Mouse (Mus musculus): ENCODE measurements around the gene Ceacam10. TPM values are rescaled to one million over a fixed set of nuclear protein-coding genes. Genes with fewer than 3 reads are reported as not detected.
"Not testable (repeated sequence)": the region's sequence is repeated elsewhere in the genome, so short reads cannot be mapped to it uniquely, and the experiment has no call there.

The Ceacam10 gene
- not detected for total RNA-seq (2021)
- polyA plus RNA-seq (2012; rRNA removed): not detected in 2 replicates
- long read RNA-seq: 0 reads

- 31% methylated on average over 4 of the region's 4 CpGs for WGBS
- intact Hi-C loops (cut with DNase I): not testable (repeated sequence)
- peak within 1 kb of the TSS; percentile 45; the same call in 1 of the 2 replicates for H3K27ac ChIP-seq
Measured at GRCm38 (mm10) chr7:24776918-24777317, at the start of gene Ceacam10. Ceacam10 (plus strand) TSS chr7:24777206.

GRCm38 (mm10) chr7:24735970-24736670 is 40.9 kb upstream of the Ceacam10 start:
- H3K9ac ChIP-seq (ENCODE audit: low read depth, low read length): no peak overlapping the region
- intact Hi-C loops (cut with DNase I): no loop called here
- H3K79me2 ChIP-seq (replicated peaks; ENCODE audit: control insufficient read depth, insufficient read depth, low read length): no peaks in the 10 kb centered on the region
- no peaks in the 10 kb centered on the region for H3K4me1 ChIP-seq (ENCODE audit: control insufficient read depth, insufficient read depth, low read length)
- no peak for DNase-seq
- H3K4me3 ChIP-seq: no peak overlapping the region
- TF ChIP-seq EP300 (IDR thresholded peaks at IDR 0.05; ENCODE audit: insufficient read depth, low read depth, low read length) (no peak), CTCF (IDR thresholded peaks at IDR 0.05) (no peak), POLR2A (IDR thresholded peaks at IDR 0.05; ENCODE audit: insufficient read depth, low read depth, low read length) (no peak)
- WGBS: 19% methylated on average over 17 of the region's 17 CpGs
- no peaks in the 10 kb centered on the region for H3K27me3 ChIP-seq (ENCODE audit: control insufficient read depth, insufficient read depth, low read length)
- no peaks in the 10 kb centered on the region for H3K36me3 ChIP-seq (ENCODE audit: control insufficient read depth, insufficient read depth, low read length)
- no peak overlapping the region for H3K27ac ChIP-seq

More at GRCm38 (mm10) chr7:24776918-24777317, at the start of gene Ceacam10:
- peak in 1 of 2 experiments; percentile 22 for DNase-seq
- not testable (repeated sequence) for H3K27me3 ChIP-seq (ENCODE audit: control insufficient read depth, insufficient read depth, low read length); H3K79me2 ChIP-seq (replicated peaks; ENCODE audit: control insufficient read depth, insufficient read depth, low read length); H3K36me3 ChIP-seq (ENCODE audit: control insufficient read depth, insufficient read depth, low read length); H3K9ac ChIP-seq (ENCODE audit: low read depth, low read length); H3K4me3 ChIP-seq; H3K4me1 ChIP-seq (ENCODE audit: control insufficient read depth, insufficient read depth, low read length)

GRCm38 (mm10) chr7:24750695-24751094 is 26.3 kb upstream of the Ceacam10 start:
- Histone ChIP-seq H3K36me3 (ENCODE audit: control insufficient read depth, insufficient read depth, low read length) (no peaks in the 10 kb centered on the region), H3K27me3 (ENCODE audit: control insufficient read depth, insufficient read depth, low read length) (no peaks in the 10 kb centered on the region), H3K27ac (no peak overlapping the region), H3K9ac (ENCODE audit: low read depth, low read length) (no peak overlapping the region), H3K79me2 (replicated peaks; ENCODE audit: control insufficient read depth, insufficient read depth, low read length) (no peaks in the 10 kb centered on the region), H3K4me3 (no peak overlapping the region), H3K4me1 (ENCODE audit: control insufficient read depth, insufficient read depth, low read length) (no peaks in the 10 kb centered on the region)
- intact Hi-C loops (cut with DNase I): no loop called here
- TF ChIP-seq CTCF (IDR thresholded peaks at IDR 0.05) (no peak), POLR2A (IDR thresholded peaks at IDR 0.05; ENCODE audit: insufficient read depth, low read depth, low read length) (no peak), EP300 (IDR thresholded peaks at IDR 0.05; ENCODE audit: insufficient read depth, low read depth, low read length) (no peak)
- DNase-seq: no peak
- WGBS: 19% methylated on average over 4 of the region's 4 CpGs

GRCm38 (mm10) chr7:24751610-24752009 is 25.4 kb upstream of the Ceacam10 start:
- Histone ChIP-seq H3K4me1 (ENCODE audit: control insufficient read depth, insufficient read depth, low read length) (no peaks in the 10 kb centered on the region), H3K4me3 (no peak overlapping the region), H3K27ac (no peak overlapping the region), H3K9ac (ENCODE audit: low read depth, low read length) (no peak overlapping the region), H3K79me2 (replicated peaks; ENCODE audit: control insufficient read depth, insufficient read depth, low read length) (no peaks in the 10 kb centered on the region), H3K36me3 (ENCODE audit: control insufficient read depth, insufficient read depth, low read length) (no peaks in the 10 kb centered on the region), H3K27me3 (ENCODE audit: control insufficient read depth, insufficient read depth, low read length) (no peaks in the 10 kb centered on the region)
- intact Hi-C loops (cut with DNase I): no loop called here
- WGBS: 74% methylated on average over 2 of the region's 2 CpGs
- DNase-seq: no peak
- no peak for TF ChIP-seq EP300 (IDR thresholded peaks at IDR 0.05; ENCODE audit: insufficient read depth, low read depth, low read length)
- TF ChIP-seq CTCF (IDR thresholded peaks at IDR 0.05): no peak
- no peak for TF ChIP-seq POLR2A (IDR thresholded peaks at IDR 0.05; ENCODE audit: insufficient read depth, low read depth, low read length)

- no peaks in the 10 kb centered on the region for H3K27me3 ChIP-seq (ENCODE audit: control insufficient read depth, insufficient read depth, low read length)
Measured at GRCm38 (mm10) chr7:24753476-24753875, 23.5 kb upstream of the Ceacam10 start.

GRCm38 (mm10) chr7:24758520-24758919 is 18.5 kb upstream of the Ceacam10 start:
- TF ChIP-seq POLR2A (IDR thresholded peaks at IDR 0.05; ENCODE audit: insufficient read depth, low read depth, low read length): no peak
- TF ChIP-seq CTCF (IDR thresholded peaks at IDR 0.05): no peak
- no peak for TF ChIP-seq EP300 (IDR thresholded peaks at IDR 0.05; ENCODE audit: insufficient read depth, low read depth, low read length)
- Histone ChIP-seq H3K79me2 (replicated peaks; ENCODE audit: control insufficient read depth, insufficient read depth, low read length) (no peaks in the 10 kb centered on the region), H3K27ac (no peak overlapping the region), H3K4me1 (ENCODE audit: control insufficient read depth, insufficient read depth, low read length) (no peaks in the 10 kb centered on the region), H3K36me3 (ENCODE audit: control insufficient read depth, insufficient read depth, low read length) (no peaks in the 10 kb centered on the region), H3K9ac (ENCODE audit: low read depth, low read length) (no peak overlapping the region), H3K27me3 (ENCODE audit: control insufficient read depth, insufficient read depth, low read length) (no peaks in the 10 kb centered on the region), H3K4me3 (no peak overlapping the region)
- intact Hi-C loops (cut with DNase I): no loop called here
- DNase-seq: no peak
- WGBS: 72% methylated on average over 1 of the region's 1 CpGs

More at GRCm38 (mm10) chr7:24753476-24753875, 23.5 kb upstream of the Ceacam10 start:
- Histone ChIP-seq H3K4me3 (no peak overlapping the region), H3K4me1 (ENCODE audit: control insufficient read depth, insufficient read depth, low read length) (no peaks in the 10 kb centered on the region), H3K9ac (ENCODE audit: low read depth, low read length) (no peak overlapping the region), H3K36me3 (ENCODE audit: control insufficient read depth, insufficient read depth, low read length) (no peaks in the 10 kb centered on the region), H3K27ac (no peak overlapping the region), H3K79me2 (replicated peaks; ENCODE audit: control insufficient read depth, insufficient read depth, low read length) (no peaks in the 10 kb centered on the region)
- no peak for TF ChIP-seq EP300 (IDR thresholded peaks at IDR 0.05; ENCODE audit: insufficient read depth, low read depth, low read length)
- TF ChIP-seq CTCF (IDR thresholded peaks at IDR 0.05): no peak
- no peak for TF ChIP-seq POLR2A (IDR thresholded peaks at IDR 0.05; ENCODE audit: insufficient read depth, low read depth, low read length)
- DNase-seq: no peak
- intact Hi-C loops (cut with DNase I): no loop called here
- WGBS: 38% methylated on average over 5 of the region's 5 CpGs
